Mouse (Mus musculus) granulocyte monocyte progenitor cell, adult 5-6 weeks (primary cell): ENCODE results near the gene Akap2. TPM values are rescaled to one million over a fixed set of nuclear protein-coding genes. Genes with fewer than 3 reads are reported as not detected.

ENCODE experiments used
- ATAC-seq: replicated peaks from 2 replicates; pipeline ENCODE4 v1.8.0; 2016; ENCODE audit warnings: mild to moderate bottlenecking, moderate TSS enrichment, inconsistent platforms; ENCODE audit not compliant: poor library complexity, severe bottlenecking
- total RNA-seq, 2 experiments: library from RNA; stranded (forward) in 1 of 2; stranded (reverse) in 1 of 2; fragments of 200-712, 200-1000 nt in 1 of 2; fragments of >200 nt in 1 of 2; fragmentation: Nextera tagmentation in 1 of 2; gene quantifications; 2 replicates each; pipeline ENCODE4 v1.2.3; 2014 to 2017

The Akap2 gene
- total RNA-seq, 2 experiments from 2014 or later: not detected

DNA sequence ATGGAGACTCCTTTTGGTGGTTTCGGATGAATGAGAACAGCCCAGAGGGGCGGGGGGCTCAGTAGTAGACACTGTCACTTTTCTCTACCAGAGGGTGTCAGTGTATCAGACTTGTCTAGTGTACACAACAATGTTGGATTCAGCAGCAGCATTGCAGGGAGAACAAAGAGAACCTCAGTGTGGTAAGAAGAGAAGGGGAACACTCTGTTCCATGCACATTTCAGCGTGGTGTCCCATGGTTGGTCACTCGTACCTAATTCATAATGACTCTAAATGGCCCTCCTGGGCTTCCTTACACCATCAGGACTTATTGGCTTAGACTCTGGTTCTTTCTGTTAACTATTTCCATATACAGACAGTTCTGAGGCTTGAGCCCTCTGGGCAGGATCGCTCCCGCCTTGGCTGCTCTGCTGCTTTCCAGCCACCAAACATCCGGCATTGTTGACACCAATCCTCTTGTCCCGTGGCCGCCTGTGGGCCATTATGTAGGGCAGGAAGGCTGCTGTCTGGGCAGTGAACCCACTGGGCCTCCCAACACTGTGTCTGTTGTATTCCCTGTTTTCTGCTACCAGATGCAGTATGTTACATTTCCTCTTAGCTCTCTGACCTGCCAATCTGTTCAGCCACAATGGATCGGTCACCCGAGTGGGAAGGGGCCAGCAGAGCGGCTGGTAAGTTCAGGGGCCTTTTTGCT lies 19.4 kb upstream of the Akap2 start:
- no peak for ATAC-seq

DNA sequence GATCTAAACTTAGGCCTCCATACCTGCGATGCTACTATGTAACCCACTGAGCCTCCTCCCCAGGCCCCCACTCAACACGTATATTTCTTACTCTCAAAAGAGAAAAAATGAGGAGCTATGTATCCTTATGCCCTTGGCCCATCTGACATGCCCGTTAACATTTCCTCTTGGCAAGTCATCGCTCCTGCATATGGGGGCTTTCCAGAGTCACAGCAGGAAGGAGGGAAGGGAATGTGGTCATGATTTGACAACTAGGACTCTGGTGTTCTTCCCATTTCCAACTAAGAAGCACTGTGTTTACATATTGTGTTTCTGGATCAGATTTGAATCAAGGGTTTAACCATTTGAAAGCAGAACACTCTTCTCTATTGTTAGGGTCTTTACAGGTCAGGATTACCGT lies 15.9 kb upstream of the Akap2 start:
- no peak for ATAC-seq

DNA sequence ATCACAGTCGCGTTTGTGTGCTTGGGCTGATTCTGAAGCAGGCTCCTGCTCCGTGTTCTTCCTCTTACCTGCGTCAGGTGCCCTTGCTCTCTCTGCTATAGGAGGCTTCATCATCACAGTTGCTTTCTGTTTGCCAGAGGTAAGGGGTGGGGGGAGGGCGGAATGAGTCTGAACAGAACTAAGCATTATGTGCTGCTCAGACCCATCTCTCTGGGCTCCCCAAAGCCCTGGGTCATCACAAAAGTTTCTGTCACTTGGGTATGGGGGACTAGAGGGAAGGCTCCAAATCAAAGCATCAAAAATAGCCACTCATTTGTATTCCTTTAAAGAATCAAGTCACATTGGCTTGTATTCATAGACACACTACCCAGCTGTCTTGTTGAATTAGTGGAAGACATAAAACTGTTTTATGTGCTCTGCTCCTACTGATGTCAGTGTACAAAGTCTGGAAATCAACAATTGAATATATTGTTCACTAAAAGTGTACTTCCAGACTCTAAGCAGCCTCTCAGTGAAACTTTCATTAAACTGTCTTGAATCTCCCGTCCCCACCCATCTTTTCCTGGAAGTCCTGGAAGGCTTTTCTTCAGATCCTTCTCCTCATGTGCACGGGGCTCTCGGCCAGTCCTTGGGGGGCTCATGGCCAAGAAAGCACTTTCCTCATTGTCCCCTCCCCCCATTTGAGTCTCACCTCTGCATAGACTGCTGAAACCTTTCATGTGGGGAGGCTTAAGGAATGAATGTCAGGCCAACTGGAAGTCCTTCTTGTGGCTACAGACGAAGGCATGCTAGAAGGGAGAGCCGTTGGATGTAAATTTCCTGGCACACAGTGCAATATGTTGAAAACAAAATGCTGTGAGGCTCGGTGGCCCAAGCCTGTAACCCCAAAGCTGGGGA lies 13.6 kb upstream of the Akap2 start:
- ATAC-seq: no peak

DNA sequence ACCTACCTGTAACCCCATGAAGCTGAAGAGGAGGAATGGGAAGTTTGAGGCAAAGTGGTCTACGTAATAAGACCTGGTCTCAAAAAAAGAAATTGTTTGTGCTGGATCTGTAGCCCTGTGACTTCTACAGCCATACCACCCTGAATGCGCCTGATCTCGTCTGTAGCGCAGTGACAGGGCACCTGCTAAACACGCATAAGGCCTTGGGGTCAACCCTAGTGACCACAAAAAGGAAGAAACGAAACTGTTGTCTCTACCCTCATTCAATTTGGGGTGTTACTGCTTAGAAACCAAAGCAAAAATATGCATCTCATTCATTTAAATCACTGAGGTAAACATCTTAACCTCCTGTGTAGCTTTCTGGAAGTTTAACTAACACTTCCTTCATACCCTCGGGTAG lies 12.9 kb upstream of the Akap2 start:
- peak; percentile 87 for ATAC-seq

DNA sequence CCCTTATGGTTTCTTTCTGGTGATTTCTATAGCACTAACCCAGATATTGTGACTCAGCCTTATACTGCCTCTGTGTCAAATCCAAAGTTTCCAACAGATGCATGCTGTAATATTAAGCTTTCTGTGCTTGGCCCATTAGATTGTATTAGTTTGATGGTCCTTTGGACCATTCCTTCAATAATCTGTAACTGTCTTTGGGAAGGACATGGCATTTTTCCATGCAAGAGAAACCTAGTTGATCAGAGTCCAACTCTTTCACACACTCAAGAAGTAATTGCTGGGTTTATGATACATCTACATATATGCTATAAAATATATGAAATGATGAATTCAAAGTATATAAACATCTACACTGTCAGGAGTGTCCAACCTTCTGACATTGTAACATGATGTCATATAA lies 1.6 kb upstream of the Akap2 start:
- ATAC-seq: no peak

DNA sequence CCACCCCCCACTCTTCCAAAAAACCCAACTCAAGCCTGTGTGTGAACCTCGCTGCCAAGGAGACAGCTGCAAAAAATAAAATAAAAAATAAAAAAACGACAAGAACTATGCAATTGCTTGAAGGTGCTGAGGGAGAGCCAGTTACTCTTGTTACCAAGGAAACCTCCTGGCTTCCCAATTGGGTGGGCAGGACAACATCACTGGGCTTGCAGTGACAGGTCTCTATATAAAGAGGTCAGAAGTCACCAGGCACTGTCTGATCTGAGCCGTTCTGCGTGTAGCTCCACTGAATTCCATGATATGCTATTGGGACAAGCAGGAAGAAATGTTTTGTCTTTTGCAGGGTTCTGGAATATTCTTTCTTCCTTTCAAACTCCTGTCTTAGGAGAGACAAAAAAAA lies 722 bp upstream of the Akap2 start:
- no peak for ATAC-seq

DNA sequence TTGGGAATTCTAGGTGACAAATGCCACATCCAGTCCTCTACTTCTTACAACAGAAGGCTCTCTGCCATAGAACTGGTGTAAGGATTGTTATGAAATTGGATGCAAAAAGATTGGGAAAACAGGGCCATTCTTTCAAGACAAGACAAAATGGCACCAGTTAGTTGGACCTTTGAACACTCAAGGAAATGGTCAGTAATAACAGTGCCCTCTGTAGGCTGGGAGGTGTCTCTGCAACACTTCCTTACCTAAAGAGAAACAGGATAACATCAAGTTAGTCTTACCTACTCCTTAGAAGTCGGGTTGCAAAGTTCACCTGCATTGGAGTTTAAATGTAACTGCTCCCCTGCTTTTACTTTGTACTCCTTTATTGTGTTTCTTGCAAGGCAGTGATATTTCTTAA lies 1.9 kb downstream of the Akap2 start:
- no peak for ATAC-seq

DNA sequence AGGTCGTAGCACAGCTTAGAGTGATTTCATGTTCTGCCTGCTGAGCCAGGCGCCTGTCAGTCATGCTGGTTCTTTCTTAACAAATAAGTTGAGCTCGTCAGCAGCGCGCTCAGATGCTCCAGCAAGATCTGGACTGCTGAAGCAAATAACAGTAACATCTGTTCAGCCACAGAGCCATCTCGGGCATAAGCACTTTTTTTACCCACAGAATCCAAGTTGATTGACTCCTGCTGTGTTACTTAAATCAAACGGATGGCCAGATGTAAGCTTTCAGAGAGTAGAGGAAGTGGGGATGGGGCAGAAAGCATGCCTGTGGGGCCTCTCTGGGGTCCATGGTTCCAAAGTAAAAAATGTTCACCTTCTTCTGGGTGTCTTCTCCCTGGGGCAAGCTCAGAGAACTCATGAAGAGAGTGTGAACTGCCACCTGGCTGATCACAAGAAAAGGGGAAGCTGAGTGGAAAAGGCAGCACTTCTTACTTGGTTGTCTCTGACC lies 3.5 kb downstream of the Akap2 start:
- ATAC-seq: peak; percentile 27

DNA sequence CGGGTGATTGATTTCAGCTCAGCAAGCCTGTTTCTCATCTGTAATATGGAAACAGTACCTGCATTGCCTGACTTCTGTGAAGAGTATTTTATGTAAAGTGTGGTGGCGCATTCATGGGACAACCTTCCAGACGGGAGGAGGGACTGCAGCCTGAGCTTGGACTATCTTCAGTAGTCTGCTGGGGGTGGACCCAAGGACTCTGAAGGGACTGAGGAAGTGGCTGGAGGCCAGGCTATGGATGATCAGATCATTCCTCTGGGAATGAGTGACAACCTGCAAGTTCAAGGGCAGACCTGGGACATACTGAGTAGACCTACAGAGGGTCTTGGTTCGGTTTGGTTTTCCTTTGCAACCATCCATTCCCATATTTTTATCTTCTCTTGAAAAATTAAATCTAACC lies 4.8 kb downstream of the Akap2 start:
- ATAC-seq: no peak

DNA sequence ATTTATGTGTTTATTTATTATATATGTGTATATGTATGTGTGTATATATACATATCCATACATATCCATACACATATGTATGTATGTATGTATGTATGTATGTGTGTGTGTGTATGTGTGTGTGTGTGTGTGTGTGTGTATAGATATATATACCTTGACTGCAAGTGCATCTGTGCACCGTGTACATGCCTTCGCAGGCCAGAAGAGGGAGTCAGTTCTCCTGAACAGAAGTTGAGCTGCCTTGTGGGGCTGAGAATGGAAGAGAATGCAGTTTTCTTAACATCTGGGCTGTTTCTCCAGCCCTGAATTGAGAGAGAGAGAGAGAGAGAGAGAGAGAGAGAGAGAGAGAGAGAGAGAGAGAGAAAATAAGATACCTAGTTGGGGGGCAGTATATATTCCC lies 6.2 kb downstream of the Akap2 start:
- no peak for ATAC-seq

DNA sequence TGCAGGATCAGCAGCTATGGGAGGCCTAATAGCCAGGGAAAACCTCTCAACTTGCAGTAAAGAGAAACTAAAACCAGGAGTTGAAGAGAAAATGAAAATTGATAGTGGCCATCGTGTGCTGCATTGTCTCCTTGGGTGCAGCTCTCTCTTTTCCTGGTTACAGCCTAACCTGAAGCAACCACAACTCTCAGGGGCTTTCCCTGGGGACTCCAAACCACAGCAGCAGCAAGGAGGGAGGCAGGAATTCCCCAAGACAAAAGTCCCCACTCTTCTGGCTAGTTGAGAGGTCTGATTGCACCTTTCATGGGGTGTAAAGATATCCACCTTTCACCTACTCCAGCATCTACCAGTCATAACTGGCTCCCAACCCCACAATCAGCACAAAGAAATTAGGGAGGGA lies 8.1 kb downstream of the Akap2 start:
- no peak for ATAC-seq

DNA sequence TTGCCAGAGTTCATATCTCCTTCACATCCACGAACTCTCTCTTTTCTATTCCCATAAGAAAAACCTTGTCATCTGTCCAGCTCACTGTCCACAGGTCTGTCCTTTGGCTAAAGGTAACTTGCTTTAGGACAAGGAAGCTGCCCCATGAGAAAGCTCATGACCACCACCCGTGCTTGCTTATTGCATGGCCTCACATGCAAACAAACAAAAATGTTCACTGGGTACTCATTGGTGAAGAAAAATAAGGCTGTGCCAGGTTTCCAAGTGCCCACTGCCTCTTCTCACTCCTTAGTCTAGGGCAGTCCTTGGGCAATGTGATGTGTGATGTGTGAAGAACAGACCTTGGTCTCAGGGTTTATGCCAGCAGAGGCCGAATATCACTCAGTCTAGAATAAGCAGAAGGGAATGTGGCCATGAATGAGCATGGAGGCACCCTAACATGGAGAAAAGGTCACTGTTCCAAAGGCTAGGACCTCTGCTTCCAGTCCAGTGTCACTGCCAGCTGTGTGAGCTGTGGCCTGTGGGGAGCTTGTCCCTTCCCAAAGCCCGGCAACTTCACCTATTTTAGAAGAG lies 11.2 kb downstream of the Akap2 start:
- ATAC-seq: no peak

DNA sequence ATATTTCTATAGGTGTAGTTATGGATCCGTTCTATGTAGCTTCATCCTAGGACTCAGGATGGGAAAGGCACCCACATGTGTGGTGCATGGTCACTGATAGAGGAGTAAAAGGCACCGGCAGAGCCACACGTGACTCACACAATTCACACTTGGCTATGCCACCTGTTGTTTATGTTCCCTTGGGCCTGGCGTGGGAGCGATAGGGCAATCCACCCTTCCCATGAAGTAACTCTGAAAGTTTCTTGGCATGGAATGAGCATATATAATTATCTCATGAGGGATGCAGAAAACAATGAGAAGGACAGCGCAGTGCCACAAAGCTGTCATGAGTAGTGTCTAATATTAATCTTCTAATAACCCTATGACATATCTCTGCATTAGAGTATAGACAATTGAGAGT lies 12.6 kb downstream of the Akap2 start:
- ATAC-seq: no peak

DNA sequence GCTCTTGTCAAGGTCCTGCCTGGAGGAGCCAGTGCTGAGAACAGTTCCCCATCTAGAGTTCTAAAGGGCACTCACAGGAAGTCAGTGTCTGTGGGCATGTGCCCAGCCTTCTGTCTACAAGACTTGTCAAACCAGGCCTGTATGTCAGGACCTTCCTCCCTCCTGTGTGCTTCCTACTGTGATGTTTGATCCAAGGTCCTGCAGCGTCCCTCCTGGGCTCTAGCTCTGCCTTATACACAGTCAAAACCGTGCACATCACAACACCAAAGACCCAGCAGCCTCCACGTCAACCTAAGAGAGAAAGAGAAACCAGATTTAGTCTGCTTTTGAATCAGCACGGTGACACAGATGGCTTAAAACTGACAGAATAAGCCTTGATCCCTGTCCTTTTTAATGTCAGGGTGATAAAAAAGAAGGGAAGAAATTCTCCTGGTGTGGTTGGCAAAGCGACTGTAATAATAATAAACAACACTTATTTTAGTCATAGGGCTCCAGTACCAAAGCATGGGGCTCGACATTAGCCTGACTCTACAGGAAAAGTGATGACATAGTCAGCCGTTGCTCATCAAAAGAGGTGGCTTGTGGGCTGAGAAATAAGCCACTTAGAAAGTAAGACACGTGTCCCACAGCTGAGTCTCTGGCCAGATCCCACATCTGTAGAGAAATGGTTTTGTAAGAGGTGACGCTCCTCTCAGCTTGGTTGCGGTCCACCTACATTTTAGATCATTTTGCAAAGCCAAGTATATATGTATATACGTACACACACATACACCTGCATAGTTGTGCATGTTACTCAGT lies 13.5 kb downstream of the Akap2 start:
- ATAC-seq: no peak

DNA sequence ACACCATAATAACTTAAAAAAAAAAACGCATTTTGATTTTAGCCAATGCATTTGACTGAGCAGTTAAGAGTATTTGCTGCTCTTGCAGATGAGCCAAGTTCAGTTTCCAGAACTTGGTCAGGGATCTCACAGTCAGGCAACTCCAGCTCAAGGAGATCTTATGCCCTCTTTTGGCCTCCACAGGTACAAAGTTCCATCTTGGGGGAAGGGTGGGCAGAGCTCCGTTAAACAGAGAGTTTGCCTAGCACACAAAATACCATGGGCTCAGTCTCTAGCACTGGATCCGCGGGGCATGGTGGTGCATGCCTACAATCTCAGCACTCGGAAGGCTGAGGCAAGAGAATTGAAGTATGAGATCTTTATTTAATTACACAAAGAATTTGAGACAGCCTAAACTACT lies 14.9 kb downstream of the Akap2 start:
- no peak for ATAC-seq

DNA sequence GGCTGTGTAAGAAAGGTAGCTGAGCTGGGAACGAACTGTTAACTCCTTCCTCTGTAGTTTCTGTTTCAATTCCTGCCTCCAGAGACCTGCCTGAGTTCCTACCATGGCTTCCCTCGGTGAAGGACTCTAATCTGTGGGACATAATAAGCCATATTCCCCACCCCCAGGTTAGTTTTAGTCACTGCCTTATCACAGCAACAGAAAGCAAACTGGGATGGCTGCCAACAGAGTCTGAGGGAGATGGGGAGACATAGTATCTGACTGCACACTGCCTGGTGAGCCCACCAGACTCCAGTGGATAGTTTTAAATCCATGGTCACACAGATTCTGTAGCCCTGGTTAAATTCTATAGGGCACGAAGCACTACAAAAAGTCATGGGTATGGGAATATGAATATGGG lies 16.0 kb downstream of the Akap2 start:
- ATAC-seq: no peak

DNA sequence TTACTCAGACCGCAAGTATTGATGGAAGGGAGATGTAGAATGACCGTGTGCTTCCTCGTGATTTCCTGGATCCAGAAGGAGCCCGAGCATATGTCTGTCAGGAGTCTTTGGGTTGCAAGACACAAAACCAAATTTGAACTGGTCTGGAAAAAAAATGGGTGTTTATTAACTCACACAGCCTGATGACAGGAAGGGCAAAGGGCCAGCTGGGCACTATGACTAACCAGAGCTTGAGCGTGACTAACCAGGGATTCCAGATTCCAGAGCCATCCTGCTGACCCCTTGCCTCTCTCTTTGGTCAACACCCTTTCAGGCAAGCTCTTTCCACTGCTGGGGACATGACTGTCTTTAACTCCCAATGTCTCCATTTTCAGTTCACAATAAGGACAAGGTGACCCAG lies 18.0 kb downstream of the Akap2 start:
- ATAC-seq: no peak

DNA sequence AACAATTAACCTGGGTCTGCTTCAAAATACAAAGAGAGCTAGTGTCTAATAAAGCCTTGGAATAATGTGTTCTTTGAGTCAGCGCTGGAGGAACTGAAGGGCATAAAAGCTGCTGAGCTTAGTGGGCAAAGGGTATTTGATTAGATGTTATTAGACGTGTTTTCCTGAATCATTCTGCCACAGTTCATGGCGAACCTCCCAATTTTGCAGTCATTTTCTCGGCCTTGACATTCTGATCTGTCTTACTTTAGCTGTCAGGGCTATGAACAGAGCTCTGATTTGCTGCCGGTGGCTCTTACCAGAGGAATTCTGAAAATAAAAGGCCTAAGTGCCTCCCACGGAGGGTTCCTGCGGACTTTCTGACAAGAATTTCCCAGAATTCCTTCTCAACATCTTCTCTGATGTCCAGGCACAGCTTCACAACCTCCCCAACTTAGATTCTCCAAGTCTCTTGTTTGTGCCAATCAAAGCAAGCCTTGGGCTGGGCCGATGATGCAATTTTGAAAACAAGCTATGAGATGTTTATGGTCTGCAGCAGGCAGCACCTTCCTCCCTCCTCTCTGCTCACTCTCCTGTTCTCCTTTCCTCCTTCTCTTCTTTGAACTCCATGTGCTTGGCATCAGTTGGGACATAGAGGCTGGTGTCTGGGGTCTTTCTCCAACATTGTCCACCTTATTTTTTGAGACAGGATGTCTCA lies 21.5 kb downstream of the Akap2 start:
- no peak for ATAC-seq

DNA sequence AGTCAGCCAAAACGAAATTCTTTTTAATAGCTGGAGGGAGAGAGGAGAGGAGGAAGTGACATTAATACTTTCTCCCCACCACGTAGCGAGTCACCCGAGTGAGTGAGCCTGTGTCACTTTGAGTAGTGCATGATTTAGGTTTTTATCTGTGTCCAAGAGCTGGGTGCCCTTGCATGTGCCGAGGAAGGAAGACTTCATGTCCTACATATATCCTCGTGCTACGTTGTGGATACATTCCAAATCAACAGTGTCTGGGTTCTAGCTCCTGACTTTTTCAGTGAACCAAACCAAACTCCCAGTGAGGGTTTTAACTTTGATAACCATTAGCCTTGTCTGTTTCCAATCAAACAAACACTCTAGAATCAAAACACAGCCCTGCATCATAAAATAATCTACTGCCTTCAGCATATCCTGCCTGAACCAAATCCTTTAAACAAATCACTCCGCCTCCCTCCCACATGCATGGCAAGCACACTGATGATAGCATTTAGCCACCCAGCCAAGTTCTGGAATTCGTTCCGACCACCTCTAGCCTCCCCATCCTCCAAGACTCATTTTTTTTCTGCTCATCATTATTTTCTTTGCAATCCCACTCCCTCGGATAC lies 26.0 kb downstream of the Akap2 start:
- ATAC-seq: no peak

DNA sequence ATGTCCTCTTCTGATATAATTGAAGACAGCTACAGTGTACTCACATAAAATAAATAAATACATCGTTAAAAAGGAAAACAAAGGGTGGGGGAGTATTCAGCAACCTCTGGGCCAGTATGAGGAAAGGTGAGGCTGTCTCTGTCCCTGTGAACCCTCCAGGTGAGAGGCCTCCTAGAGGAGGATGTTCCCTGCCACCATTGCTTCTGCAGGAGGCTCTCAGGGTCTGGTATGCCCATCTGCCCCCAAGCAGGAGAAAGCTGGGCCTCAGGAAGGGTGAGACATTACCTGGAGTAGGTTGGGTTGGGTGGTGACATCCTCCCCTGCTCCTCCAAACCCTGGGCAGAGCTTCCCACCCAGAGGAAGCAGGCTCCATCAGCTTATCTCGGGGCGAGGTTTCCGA lies 33.2 kb downstream of the Akap2 start:
- ATAC-seq: no peak
